Mouse (Mus musculus) cerebral cortex, adult 2 months (tissue): Measurements from ENCODE around the gene Mical2.

Experiments
- WGBS: fragments of 180-500 bp; shearing (Covaris S2); methylation state at CpG from one replicate; pipeline ENCODE4 v1.1.7; 2018; 5-methylcytosine and 5-hydroxymethylcytosine counted together

Gene Mical2

GRCm38 (mm10) chr7:112225615-112226262 is at the start of gene Mical2:
Gene Mical2 (plus strand): TSS chr7:112225856.
- WGBS: under 1% methylated on average over 53 of the region's 53 CpGs

DNA sequence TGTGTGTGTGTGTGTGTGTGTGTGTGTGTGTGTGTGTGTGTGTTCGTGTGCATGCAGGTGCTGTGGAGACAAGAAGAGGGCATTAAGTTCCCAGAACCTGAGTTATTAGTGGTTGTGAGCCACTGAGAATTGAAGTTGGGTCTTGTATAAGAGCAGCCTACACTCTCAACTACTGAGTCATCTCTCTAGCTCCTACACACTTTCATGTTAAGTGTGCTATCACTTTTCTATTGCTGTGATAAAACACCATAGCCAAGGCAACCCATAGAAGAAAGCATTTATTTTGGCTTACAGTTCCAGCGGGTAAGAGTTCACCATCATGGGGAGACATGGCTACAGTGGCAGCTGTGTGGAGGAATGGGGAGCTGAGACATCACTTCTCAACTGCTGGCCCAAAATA is 49.0 kb upstream of the Mical2 start:
- WGBS: 56% methylated on average over 2 of the region's 2 CpGs

- 1% methylated on average over 10 of the region's 10 CpGs for WGBS
Measured at GRCm38 (mm10) chr7:112180235-112180705, 45.4 kb upstream of the Mical2 start.

DNA sequence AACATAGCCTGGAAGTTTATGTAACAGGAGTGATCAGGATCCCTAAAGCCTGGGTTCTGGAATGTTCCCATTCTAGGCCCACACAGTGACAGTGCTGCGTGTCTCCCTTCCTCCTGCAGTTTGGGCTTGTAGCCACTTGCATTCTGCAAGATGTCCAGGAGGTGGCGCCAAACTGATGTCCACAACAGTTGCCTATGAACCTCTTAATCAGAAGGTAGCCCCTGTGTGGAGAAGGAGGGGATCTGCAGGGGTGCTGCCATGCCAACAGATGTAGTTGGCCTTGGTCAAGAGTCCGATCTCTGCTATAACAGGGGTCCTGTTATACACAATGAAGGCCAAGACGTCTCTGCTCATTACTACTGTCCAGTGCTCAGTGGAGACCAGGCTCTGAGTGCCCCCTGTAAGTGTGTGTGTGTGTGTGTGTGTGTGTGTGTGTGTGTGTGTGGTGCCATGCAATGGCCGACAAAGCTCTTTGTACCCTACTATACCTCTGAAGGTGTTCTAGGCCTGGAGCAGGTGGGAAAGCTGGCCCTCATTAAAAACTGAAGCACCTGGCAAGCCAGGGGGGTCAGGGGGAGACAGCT is 42.3 kb upstream of the Mical2 start:
- 29% methylated on average over 5 of the region's 5 CpGs for WGBS

- 65% methylated on average over 6 of the region's 6 CpGs for WGBS
Measured at GRCm38 (mm10) chr7:112184519-112185225, 41.0 kb upstream of the Mical2 start.

DNA sequence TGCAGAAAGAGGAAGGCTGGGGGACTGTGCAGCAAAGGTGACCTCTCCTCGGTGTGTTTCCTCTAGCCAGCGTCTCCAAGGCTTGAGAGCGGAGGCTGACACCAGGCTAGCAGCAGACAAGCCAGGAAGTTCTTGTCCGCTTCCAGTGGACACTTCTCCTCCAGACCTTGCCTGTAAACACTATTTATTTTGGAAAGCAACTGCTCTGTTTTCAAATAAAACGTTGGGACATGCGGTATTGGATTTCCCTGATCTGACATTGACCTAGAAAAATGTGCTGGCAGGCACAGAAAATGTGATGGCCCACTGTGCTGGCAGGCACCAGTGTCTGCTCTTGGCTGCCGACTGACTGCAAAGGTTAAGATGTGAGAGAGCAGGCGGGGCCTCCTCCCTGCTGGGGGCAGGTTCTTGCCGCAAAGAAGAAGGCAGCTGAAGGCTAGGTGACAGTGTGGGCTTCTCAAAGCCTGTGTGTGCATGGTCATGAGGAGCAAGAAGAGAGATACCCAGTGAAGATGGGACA is 40.4 kb upstream of the Mical2 start:
- 64% methylated on average over 9 of the region's 9 CpGs for WGBS

- WGBS: 82% methylated on average over 7 of the region's 7 CpGs
Measured at GRCm38 (mm10) chr7:112186871-112187270, 38.8 kb upstream of the Mical2 start.

GRCm38 (mm10) chr7:112187536-112188459 is 37.9 kb upstream of the Mical2 start:
- 71% methylated on average over 13 of the region's 13 CpGs for WGBS

DNA sequence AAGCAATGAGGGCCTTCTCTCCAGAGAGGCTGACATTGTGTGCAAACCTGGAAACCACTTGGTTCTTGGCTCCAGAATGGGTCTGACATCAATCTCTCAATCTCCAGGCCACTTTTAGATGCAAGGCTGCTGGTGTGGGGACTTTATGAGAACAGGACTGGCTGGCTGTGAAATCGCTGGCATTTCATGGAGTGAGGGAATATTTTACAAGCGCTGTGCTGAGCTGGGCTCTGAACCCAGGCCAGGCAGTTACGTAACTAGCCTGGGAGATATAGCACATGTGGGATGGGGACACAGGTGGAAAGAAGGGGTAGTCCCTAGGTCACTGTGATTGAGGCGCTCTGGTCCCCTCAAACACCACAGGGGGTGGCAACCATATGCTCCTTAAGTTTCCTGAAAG is 33.4 kb upstream of the Mical2 start:
- WGBS: 42% methylated on average over 4 of the region's 4 CpGs

DNA sequence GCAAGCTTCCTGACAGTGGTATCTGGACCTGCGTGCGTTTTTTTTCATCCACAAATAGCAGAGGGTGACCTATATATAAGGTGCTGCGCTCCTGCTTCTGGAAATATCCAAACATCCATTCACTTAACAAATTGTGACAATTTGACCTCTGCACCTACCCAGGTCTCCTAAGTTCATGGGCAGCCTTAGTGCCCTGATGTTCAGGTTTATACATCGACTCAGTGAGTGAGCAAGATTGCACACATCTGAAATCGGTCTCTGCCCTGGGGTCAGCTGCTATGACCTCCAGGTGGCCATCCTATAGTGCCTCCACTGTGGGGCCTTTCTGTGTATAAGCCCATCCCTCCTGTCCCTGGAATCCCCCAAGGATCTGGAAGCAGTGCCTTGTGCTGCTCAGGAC is 32.9 kb upstream of the Mical2 start:
- 79% methylated on average over 5 of the region's 5 CpGs for WGBS

DNA sequence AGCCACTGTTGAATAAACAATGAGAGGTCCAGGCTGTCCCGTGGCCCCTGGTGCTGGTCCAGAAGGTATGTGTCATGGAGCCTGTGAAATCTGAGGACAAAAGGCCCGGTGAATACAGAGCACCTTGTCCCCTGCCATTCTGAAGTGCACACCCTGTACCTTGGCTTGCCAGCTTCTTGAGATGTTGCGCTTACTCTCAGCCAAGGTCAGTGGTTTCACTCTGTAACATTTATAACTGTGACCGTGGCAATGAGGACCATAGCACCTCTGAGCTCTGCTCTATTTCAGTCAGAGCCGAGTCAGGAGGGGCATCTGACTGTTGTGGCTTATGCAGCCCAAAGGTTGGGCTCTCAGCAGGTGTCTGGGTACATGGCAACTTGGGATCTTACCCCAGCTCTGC is 31.4 kb upstream of the Mical2 start:
- 83% methylated on average over 5 of the region's 5 CpGs for WGBS

GRCm38 (mm10) chr7:112197461-112197860 is 28.2 kb upstream of the Mical2 start:
- WGBS: 66% methylated on average over 8 of the region's 8 CpGs

- WGBS: 46% methylated on average over 3 of the region's 3 CpGs
Measured at GRCm38 (mm10) chr7:112199343-112199742, 26.3 kb upstream of the Mical2 start.

- WGBS: 55% methylated on average over 4 of the region's 4 CpGs
Measured at GRCm38 (mm10) chr7:112200761-112201160, 24.9 kb upstream of the Mical2 start.

DNA sequence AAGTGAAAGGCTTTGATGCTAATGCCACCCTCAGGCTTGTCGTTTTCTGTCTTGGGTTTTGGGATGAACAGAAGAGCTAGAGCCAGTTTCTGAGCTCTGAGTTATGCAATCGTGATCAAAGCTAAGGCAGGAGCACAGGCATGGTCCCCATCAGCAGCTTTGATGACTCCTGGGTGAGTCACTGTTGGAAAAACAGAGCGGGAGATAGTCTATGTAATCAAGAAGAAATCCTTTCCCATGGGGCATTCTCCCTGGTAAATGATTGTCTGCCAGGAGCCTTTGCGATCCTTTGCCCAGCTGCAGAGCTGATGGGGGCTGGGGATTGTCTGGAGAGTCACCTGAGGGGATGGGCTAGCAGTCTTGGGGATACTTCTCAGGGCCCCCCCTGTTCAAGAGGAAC is 23.5 kb upstream of the Mical2 start:
- WGBS: 34% methylated on average over 4 of the region's 4 CpGs

GRCm38 (mm10) chr7:112202843-112203242 is 22.8 kb upstream of the Mical2 start:
- 40% methylated on average over 5 of the region's 5 CpGs for WGBS

- WGBS: 39% methylated on average over 5 of the region's 5 CpGs
Measured at GRCm38 (mm10) chr7:112203937-112204336, 21.7 kb upstream of the Mical2 start.

DNA sequence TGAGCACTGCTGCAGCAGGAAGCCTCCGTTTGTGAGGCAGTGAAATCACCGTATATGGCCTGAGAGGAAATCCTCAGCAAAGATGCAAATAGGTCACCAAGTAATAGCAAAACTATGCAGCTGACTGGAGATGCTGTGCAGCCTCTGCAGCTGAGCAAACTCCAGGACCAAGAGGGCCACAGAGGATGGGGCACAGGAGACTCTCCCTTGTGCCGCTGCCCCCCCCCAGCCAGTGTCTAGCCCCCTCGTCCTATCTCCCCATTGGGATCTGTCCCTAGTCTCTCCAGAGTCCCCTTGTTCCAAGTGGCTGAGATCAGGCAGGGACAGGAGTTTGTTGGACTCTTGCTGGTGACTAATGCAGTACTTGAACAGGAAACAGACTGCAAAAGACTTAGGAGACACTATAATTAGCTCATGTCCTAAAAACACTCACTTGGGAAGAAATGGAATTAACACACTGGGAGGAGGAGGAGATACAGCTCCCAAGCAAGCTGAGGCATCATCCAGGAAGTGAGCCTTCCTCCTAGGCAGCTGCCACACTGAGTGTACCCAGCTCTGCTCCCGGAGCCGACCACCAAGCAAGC is 21.2 kb upstream of the Mical2 start:
- WGBS: 30% methylated on average over 6 of the region's 6 CpGs

DNA sequence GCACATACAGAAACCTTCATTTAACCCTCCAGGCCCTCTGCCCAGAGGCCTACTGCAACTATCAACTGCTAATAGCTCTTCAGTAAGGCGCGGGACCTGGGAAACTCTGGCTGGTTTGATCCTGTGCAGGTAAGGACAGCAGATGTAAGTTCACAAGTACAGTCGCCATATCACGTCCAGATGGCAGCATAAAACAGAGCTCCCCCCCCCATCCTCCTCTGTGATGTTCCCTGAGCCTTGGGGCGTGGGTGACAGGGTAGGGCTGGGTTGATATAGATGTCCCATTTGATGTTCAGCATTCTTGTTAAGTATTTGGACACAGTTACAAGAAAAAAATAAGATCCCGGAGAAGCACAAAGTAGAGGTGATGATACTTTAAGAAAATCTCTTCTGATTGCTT is 20.1 kb upstream of the Mical2 start:
- 63% methylated on average over 6 of the region's 6 CpGs for WGBS

GRCm38 (mm10) chr7:112207717-112208116 is 17.9 kb upstream of the Mical2 start:
- WGBS: 73% methylated on average over 6 of the region's 6 CpGs
